Mouse (Mus musculus) cerebellum, adult 2 months (tissue): ENCODE measurements around the gene 2310034G01Rik.

Experiments used
- CTCF ChIP-seq: fragments of 200-500 bp; IDR thresholded peaks from 2 replicates; pipeline ENCODE4 v1.5.1; 2011; ENCODE audit warnings: low read depth, mild to moderate bottlenecking, control low read depth, low read length, moderate library complexity, borderline replicate concordance; ENCODE audit not compliant: insufficient read depth
- POLR2A ChIP-seq: fragments of 200-500 bp; IDR thresholded peaks from 2 replicates; pipeline ENCODE4 v1.6.1; 2011; ENCODE audit warnings: low read length, control low read depth, borderline replicate concordance; ENCODE audit not compliant: insufficient read depth

DNA sequence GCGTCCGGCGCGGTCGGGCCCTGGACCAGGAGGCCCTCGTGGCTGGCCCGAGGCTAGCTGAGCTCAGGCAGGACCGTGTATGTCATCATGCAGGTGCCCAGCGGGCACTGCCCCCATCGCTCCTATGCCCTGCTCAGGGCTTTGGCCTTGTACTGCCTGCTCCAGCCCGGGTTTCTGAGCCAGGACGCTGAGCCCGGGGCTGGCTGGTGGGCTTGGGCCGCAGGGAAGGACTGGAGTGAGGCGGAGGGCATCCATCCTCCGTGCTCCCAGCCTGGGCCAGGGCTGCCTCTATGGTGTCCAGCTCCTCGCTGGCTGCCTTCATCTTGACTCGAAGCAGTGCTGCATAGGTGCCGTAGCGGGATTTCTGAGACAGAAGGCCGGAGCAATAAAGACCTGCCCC, 37.5 kb downstream of the 2310034G01Rik start:
- no peak for TF ChIP-seq CTCF
- TF ChIP-seq POLR2A: no peak
